Mouse (Mus musculus): ENCODE data around the gene Mb21d2.

Gene Mb21d2

GRCm38 (mm10) chr16:28898509-28899160 lies 30.8 kb downstream of the Mb21d2 start:
- DNase-seq, result no peak

- no peak for DNase-seq
Measured at GRCm38 (mm10) chr16:28896571-28896970, 32.9 kb downstream of the Mb21d2 start.

- DNase-seq, result no peak
Measured at GRCm38 (mm10) chr16:28894872-28895271, 34.6 kb downstream of the Mb21d2 start.

GRCm38 (mm10) chr16:28893266-28893665 lies 36.2 kb downstream of the Mb21d2 start:
- no peak for DNase-seq

- no peak for DNase-seq
Measured at GRCm38 (mm10) chr16:28886201-28886745, 43.2 kb downstream of the Mb21d2 start.

GRCm38 (mm10) chr16:28885474-28885873 lies 44.0 kb downstream of the Mb21d2 start:
- no peak for DNase-seq

GRCm38 (mm10) chr16:28884661-28885060 lies 44.8 kb downstream of the Mb21d2 start:
- no peak for DNase-seq

- no peak for DNase-seq
Measured at GRCm38 (mm10) chr16:28883649-28884048, 45.8 kb downstream of the Mb21d2 start.

- DNase-seq, result no peak
Measured at GRCm38 (mm10) chr16:28882687-28883428, 46.6 kb downstream of the Mb21d2 start.

- DNase-seq, result no peak
Measured at GRCm38 (mm10) chr16:28881787-28882186, 47.7 kb downstream of the Mb21d2 start.

GRCm38 (mm10) chr16:28880756-28881155 lies 48.7 kb downstream of the Mb21d2 start:
- DNase-seq, result no peak

- DNase-seq, result peak; percentile 27
Measured at GRCm38 (mm10) chr16:28880307-28880681, 49.2 kb downstream of the Mb21d2 start.

GRCm38 (mm10) chr16:28879636-28880306 lies 49.7 kb downstream of the Mb21d2 start:
- DNase-seq, result no peak

GRCm38 (mm10) chr16:28877162-28877662 lies 52.3 kb downstream of the Mb21d2 start:
- DNase-seq, result no peak

- DNase-seq, result no peak
Measured at GRCm38 (mm10) chr16:28873404-28873895, 56.0 kb downstream of the Mb21d2 start.

GRCm38 (mm10) chr16:28870860-28871259 lies 58.6 kb downstream of the Mb21d2 start:
- no peak for DNase-seq

- no peak for DNase-seq
Measured at GRCm38 (mm10) chr16:28870456-28870855, 59.0 kb downstream of the Mb21d2 start.

- no peak for DNase-seq
Measured at GRCm38 (mm10) chr16:28868864-28869263, 60.6 kb downstream of the Mb21d2 start.

GRCm38 (mm10) chr16:28866584-28867295 lies 62.7 kb downstream of the Mb21d2 start:
- no peak for DNase-seq

GRCm38 (mm10) chr16:28863616-28864015 lies 65.9 kb downstream of the Mb21d2 start:
- no peak for DNase-seq

GRCm38 (mm10) chr16:28862093-28862492 lies 67.4 kb downstream of the Mb21d2 start:
- no peak for DNase-seq

- DNase-seq, result no peak
Measured at GRCm38 (mm10) chr16:28859678-28860077, 69.8 kb downstream of the Mb21d2 start.

- DNase-seq, result no peak
Measured at GRCm38 (mm10) chr16:28859009-28859288, 70.5 kb downstream of the Mb21d2 start.
